Mouse (Mus musculus): ENCODE measurements around the gene Bcl2l10.
"Not testable (repeated sequence)": the region's sequence is repeated elsewhere in the genome, so short reads cannot be mapped to it uniquely, and the experiment has no call there.

Gene Bcl2l10

DNA sequence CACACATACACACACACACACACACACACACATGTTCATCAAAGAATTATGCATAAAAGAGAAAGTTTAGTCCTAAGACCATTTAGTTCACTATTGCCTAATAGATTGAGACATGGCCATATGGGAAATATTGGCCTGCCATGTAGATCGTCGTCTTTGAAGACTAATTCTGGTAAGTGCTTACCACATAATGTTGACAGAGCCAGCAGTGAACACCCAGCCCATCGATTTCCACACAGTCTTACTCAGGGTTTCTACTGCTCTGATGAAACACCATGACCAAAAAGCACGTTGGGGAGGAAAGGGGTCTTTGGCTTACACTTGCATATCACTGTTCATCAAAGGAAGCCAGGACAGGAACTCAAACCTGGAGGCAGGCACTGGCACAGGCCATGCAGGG lies 5.1 kb upstream of the Bcl2l10 start:
- no peak for DNase-seq (ENCODE audit: low read depth, low spot score)

DNA sequence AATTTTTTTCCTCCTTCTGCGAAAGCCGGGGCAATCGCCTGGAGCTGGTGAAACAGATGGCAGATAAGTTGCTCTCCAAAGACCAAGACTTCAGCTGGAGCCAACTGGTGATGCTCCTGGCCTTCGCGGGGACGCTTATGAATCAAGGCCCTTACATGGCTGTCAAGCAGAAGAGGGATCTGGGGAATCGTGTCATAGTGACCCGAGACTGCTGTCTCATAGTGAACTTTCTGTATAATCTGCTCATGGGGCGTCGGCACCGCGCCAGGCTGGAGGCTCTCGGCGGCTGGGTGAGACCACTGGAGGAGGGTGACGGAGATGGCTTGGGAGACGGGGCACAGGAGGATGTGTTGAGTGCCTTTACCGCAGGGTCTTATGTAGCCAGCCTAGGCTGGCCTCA lies 508 bp downstream of the Bcl2l10 start:
- DNase-seq (ENCODE audit: low read depth, low spot score), result no peak

DNA sequence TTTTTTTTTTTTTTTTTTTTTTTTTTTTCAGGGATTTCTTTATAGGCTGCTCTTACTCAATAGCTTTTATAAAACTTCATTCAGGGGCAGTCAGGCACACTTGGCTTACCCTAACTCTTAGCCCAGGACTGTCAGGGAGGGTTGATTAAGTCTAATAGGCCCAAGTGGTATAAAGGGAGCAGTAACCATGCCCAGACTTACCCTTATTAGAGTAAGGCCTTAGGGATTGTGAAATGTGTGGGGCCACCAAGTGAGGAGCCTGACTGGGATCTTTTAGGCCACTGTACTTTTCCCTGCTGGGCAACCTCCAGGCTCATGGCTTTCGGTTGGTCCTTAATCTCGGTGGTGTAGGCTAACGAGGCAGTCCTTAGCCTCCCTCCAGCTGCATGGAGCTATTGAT lies 1.1 kb downstream of the Bcl2l10 start:
- no peak for DNase-seq (ENCODE audit: low read depth, low spot score)

DNA sequence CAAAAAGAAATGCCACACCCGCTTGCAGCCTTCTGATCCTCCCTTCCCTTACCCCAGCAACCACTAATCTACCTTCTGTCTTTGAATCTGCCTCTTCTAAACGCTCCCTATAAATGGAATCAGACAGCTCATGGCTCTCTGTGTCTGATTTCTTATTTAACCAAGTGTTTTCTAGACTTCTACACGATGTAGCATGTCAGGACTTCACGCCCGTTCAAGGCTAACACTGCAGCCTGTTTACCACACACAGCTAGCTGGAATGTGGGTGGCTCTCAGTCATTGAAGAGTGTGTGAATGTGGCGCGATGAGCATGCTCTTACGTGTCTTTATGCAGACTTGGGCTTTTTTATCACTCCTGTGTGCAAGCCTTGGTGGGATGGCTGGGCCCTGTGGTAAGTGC lies 5.5 kb downstream of the Bcl2l10 start:
- DNase-seq (ENCODE audit: low read depth, low spot score), result no peak

DNA sequence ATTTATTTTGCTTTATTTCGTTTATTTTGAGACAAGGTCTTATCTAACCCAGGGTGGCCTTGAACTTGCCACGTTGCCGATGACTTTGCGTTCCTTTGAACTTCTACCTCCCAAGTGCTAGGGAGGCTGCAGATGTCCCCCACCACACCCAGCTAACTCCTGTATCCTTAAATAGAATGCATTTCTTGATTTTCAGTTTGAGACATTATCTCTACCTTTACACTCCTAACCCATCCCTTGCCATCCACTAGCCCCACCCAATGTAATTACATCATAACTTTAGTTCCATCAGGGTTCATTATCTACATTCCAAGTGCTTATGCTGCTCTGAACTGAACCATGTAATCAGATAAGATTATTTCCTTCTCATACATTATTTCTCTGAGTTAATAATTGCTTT lies 8.2 kb downstream of the Bcl2l10 start:
- DNase-seq (ENCODE audit: low read depth, low spot score), result no peak

DNA sequence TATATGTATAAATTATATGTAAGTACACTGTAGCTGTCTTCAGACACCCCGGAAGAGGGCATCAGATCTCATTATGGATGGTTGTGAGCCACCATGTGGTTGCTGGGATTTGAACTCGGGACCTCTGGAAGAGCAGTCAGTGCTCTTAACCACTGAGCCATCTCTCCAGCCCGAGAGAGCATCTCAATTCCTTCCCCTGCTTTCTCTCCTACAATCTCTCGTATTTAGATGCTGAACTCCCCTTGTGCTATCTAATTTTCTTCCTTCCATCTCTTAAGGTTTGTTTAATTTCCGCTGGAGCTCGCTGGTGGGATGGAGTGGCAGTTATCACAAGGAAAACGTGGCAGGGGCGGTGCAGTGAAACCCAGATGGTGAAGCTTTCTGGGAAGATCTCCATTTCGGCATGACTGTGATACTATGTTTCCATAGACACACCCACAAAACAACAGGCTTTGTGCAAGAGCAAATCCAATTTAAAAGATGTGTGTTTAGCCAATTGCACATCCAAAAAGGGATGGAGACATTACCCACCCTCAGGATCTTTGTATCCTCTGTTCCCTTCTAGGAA lies 9.6 kb downstream of the Bcl2l10 start:
- DNase-seq (ENCODE audit: low read depth, low spot score), result no peak

DNA sequence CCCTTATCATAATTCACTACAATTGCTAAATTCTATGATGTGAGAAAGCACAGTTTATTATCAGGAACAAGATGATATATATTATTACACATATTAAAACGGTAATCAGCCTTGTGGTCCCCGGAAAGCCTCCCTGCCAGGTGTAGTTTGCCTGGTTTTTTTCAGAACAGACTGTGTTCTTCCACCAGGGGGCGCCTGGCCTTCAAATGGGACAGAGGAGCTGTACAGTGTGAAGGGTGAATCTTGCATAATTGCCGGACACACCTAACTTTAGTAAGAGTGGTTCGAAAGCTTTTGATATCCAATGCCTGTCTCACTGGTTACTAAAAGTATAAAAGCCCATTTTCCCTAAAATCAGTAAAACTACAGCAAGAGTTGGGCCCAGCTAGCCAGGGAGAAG lies 14.1 kb downstream of the Bcl2l10 start:
- DNase-seq (ENCODE audit: low read depth, low spot score), result no peak

DNA sequence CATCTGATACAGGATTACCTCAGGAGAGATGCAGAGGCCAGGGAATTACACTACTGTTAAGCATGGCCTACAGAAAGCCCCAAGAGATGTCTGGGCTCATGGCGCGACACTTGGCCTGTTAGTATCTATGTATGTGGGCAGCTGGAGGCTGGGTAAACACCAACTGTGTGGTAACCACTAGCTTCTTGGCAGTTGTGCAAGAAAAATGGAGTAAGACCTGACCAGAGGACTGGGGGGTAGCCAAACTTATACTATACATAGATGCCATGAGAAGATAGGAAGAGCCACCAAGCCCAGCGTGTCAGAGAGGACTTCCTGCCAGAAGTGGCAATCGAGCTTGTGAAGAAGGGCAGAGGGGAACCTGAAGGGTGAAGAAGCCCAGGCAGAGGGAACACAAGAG lies 14.6 kb downstream of the Bcl2l10 start:
- no peak for DNase-seq (ENCODE audit: low read depth, low spot score)

DNA sequence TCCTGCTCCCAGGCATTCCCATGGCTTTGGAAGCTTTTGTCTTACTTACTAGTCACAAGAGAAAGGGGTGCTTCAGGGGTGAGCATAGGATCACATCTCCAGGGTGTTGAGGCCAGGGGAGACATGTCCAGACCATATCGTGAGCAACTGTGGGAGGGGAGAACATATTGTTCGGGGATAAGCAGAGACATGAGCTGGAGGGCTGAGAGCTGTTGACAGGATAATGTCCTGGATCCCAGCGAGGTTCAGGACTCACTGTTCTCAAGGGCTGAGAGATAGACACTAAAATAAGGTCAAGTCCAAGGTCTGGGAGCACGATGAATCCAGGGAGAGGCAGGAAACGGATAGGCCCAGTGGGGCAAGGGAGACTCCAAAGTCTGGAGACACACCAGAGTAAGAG lies 15.4 kb downstream of the Bcl2l10 start:
- DNase-seq (ENCODE audit: low read depth, low spot score), result no peak

DNA sequence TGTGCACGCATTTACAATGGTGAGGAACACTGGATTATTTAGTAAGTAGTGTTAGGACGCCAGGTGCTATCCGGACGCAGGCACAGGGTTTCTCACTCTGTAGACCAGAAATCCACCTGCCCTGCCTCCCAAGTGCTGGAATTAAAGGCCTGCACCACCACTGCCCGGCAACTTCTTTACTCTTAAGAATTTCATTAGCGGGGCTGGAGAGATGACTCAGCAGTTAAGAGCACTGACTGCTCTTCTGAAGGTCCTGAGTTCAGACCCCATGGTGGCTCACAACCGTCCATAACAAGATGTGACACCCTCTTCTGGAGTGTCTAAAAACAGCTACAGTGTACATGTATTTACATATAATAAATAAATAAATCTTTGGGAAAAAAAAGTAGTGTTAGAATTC lies 16.1 kb downstream of the Bcl2l10 start:
- not testable (repeated sequence) for DNase-seq (ENCODE audit: low read depth, low spot score)

DNA sequence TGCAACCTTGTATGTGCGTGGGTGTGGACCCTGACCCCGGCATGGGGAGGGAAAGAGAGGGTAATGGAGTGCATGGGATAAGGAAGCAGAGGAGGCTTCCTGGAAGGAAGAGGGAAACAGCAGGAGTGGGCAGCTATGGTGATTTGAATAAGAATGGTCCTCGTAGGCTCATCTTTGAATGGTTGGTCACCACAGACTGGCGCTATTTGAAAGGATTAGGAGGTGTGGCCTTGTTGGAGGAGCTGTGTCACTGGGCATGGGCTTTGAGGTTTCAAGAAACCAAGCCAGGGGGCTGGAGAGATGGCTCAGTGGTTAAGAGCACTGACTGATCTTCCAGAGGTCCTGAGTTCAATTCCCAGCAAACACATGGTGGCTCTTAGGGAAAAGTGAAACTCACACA lies 17.6 kb downstream of the Bcl2l10 start:
- DNase-seq (ENCODE audit: low read depth, low spot score), result no peak

DNA sequence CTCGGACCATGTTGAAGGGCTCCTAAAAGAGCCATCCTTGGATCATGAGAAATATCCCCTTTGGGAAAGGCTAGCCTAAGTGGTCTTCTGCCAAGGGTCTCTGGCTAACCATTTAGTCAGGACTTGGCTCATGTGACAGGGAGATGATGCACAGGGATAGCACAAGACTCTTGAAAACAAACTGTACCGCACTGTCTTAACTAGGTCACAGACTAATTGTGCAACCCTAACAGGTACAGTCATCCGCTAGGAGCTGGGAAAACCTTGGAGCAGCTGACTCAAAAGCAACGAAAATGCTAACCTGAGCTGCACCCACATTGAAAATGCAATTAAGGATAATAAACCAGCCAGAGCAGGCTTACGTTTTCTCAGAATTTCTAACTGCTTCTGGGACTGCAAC lies 18.6 kb downstream of the Bcl2l10 start:
- no peak for DNase-seq (ENCODE audit: low read depth, low spot score)

DNA sequence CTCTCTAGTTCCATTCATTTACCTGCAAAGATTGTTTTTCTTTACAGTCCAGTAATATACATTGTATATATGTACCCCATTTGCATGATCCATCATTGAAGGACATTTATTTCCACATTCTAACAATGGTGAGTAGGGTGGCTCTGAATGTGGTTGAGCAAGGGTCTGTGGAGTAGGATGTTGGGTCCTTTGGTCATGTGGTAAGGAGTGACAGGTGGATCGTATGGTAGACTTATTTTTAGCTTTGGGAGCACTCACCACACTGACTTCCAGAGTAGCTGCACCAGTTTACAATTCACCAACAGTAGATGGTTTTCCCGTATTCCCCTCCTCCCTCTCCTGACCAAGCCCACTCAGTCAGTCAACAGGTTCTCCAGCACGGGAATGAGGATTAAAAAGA lies 21.2 kb downstream of the Bcl2l10 start:
- DNase-seq (ENCODE audit: low read depth, low spot score), result no peak

DNA sequence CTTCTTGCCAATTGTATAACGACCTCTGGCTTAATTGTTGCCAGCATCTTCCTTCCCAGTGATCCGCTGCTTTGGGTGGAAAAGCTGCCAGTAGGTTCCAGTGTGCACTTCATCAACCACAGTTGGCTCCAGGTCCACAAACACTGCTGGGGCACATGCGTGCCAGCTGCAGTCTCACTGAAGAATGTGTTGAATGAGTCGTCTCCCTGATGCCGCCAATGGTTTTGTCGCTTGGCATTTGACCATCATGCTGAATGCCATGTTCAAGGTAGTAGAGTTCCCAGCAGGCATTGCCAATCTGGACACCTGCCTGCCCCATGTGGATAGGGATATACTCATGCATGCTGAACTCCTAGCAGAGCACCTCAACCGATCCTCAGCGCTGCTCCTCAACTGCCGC lies 28.0 kb downstream of the Bcl2l10 start:
- DNase-seq (ENCODE audit: low read depth, low spot score), result no peak

DNA sequence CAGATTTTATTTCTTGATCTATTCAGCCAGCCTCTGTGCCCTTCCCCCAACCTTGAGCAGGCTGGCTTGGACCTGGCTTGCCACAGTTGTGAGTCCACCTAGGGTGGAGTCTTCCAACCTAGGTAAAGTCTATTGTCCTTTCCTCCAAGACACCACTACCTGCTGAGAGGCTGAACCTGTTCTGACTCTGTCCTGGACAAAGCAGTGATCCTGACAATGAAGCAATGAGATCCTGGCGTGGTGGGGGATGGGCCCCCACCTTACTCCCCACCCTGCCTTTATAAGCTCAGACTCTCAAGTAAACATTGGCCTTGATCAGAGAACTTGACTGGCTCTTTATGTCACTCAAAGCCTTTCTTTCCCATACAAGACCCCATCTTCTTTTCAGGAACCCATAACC lies 28.9 kb downstream of the Bcl2l10 start:
- DNase-seq (ENCODE audit: low read depth, low spot score), result no peak

DNA sequence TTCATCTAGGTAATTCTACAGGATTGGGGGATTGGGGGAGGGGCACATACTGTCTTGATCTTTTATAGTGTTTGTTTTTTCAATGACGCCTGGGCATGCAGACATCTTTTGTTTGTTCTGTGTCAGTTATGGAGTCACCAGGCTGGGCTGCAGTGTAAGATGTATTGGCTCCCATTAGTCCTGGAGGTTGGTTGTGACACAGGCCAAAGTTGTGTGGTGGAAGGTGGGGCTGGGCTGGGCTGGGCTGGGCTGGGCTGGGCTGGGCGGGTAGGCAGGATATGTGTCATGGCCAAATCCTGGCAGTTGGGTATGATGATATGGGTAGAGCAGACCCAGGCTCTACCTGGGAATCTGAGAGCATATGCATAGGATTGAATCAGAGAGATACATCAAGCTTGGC lies 31.2 kb downstream of the Bcl2l10 start:
- DNase-seq (ENCODE audit: low read depth, low spot score), result no peak

DNA sequence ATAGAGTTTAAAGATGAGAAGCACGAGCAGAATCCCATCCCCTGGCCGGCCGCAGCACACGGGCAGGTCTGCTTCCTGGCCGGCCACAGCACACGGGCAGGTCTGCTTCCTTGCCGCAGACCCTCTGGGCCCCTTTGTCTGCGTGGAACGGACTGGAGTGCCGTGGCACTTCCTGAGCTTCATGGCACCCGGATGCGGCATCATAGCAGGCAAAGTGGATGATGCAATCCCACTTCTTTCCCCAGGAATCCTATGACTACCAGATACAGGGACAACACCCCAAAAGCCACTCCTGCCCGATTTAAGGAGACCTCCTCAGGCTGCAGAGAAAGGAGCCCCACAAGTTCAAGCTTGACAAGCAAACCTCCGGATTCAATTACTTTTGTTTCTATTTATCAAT lies 35.3 kb downstream of the Bcl2l10 start:
- DNase-seq (ENCODE audit: low read depth, low spot score), result no peak

DNA sequence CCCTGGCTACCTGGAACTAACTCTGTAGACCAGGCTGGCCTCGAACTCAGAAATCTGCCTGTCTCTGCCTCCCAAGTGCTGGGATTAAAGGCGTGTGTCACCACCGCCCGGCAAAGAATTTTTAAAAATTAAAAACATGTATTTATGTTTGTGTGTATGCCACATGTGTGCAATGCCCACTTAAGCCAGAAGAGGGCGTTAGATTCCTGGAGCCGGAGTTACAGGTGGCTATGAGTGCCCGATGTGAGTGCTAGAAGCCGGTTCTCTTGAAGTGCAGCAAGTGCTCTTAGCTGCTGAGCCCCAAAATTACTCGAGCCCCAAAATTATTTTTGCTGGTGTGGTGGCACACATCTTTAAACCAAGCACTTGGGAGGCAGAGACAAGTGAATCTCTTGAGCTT lies 36.2 kb downstream of the Bcl2l10 start:
- no peak for DNase-seq (ENCODE audit: low read depth, low spot score)

DNA sequence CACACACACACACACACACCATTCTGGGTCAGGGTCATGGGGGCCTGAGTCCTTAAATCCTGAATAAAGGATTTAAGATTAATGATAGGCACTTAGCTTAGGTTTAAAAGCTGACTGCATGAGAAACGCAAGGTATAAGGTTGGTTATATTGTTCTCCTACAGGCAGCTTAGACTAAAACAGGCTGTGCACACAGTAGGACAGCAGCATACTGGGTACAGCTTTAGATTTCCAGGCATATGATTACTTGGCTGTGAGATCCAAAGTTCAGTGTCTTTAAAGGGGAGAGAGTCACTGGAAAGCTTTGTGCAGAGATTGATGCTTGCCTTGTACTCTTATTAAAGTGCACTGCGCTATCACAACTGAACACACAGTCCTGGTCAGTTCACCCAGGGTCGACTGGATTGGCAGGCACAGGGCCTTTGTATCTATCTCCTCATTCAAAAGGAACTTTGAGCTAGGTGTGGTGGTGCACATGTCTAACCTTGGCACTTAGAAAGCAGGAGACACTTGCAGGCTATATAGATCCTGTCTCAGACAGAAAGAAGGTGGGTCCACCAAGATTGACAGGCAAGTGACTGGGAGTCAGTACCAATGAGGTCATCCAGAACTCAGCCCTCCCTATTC lies 36.9 kb downstream of the Bcl2l10 start:
- DNase-seq (ENCODE audit: low read depth, low spot score), result no peak

DNA sequence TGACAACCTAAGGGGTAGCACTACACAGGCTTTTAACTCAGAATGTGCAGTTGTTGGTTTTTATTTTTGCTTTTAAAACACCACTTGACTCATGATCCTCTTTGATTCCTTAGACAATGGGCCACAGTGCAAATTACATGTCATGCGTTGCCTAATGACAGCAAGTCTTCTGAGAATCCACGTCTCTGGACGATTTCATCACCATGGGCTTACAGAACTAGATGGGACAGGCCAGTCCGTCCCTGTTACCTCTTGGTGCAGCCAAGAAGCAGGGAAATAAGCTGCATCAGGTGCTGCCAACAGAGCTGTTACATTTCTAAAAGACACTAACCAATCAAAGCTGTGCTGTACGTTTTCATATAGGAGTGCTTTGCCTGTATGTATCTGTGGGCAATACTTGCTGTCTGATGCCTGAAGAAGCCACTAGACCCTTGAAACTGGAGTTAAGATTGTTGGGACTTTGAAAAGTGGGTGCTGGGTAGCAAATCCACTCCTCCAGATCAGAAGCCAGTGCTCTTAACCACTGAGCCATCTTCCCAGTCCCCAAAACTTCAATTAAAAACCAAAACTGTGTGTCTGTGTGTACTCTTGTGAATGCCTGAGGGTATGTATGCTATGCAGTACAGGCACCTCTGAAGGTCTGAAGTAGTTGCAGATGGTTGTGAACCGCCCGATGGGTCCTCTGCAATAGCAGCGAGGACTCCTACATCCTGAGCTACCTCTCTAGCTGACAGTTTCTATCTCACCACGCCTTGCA lies 37.8 kb downstream of the Bcl2l10 start:
- no peak for DNase-seq (ENCODE audit: low read depth, low spot score)

DNA sequence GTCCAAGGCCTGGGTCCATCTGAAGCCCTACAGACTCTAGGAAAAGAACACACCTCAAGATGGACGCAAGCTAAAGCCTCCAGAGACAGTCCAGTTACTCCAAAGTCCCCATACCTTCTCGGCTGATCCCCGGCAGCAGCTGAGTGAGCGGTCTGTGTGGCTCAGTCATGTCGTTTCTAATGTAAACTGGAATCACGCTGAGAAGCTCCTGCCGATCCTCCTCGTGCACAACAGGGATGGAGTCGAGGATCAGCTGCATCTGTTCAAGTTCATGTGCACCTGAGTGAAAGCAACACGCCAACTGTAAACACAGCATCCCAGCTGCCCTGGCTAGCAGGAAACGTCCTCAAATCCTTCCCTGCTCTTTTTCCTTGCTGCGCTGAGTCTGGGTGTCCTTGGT lies 45.7 kb downstream of the Bcl2l10 start:
- DNase-seq (ENCODE audit: low read depth, low spot score), result no peak

DNA sequence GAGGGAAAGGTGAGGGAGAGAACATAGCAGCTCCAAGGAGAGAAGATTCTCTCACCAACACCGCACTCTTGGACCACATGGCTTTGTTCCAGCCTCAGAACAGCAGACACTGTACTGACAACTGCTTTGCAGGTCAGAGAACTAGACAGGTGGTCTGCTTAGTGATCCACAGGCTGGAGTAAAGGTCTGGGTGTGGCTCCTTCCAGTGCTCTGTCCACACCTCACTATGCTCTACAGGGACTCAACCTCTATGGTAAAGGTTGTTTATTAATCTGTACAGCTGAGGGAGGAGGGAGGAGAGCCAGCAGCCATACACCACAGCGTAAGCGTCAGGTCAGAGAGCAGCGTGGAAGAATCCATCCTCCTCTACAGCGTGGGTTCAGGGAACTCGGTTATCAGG lies 48.4 kb downstream of the Bcl2l10 start:
- no peak for DNase-seq (ENCODE audit: low read depth, low spot score)

DNA sequence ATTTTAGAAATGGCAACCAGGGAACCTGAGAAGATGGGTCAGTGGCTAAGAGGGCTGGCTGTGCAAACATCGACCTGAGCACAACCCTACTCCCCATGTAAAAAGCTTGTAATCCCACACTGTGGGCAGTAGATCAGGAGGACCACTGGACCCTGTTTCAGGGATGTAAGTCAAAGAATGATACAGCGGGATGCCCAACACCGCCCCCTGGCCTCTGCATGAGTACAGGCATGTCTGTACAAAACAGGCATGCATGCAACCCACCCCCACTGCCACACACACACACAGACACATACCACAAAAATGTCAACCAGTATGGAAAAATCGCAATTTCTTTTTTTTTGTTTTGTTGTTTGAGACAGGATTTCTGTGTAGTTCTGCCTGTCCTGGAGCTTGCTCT lies 51.5 kb downstream of the Bcl2l10 start:
- no peak for DNase-seq (ENCODE audit: low read depth, low spot score)

All from WW6 (cell line).